Mouse (Mus musculus): ENCODE data around the gene Lfng.

- TF ChIP-seq POLR2A (IDR thresholded peaks at IDR 0.05; ENCODE audit: borderline replicate concordance, low read depth, low read length): no peak
- no peak for TF ChIP-seq CTCF (IDR thresholded peaks at IDR 0.05; ENCODE audit: low read depth, low read length)
These were observed 8.4 kb downstream of the Lfng start for GRCm38 (mm10) chr5:140615321-140616109.
